Mouse (Mus musculus) G1E (cell line): ENCODE measurements around the gene Paf1. TPM values are rescaled to one million over a fixed set of nuclear protein-coding genes. Genes with fewer than 3 reads are reported as not detected.
A peak's percentile ranks its signal among the peaks of the same experiment; 100 is the strongest.

Source experiments
- ATAC-seq: 2 replicates; pipeline ENCODE4 v1.8.0; 2016; ENCODE audit warnings: mild to moderate bottlenecking; ENCODE audit not compliant: insufficient number of reproducible peaks, poor library complexity, low FRiP score, severe bottlenecking; ENCODE audit errors: extremely low read depth
- DNase-seq: peaks from one replicate; pipeline ENCODE4 v3.0.0; 2012; ENCODE audit warnings: low spot score
- H3K27me3 ChIP-seq: 2 replicates; pipeline ENCODE4 v1.6.1; 2012; ENCODE audit warnings: mild to moderate bottlenecking, low read length, inconsistent platforms; ENCODE audit not compliant: insufficient read depth
- H3K36me3 ChIP-seq: replicated peaks from 2 replicates; pipeline ENCODE3; 2012; ENCODE audit warnings: mild to moderate bottlenecking, inconsistent platforms
- H3K4me1 ChIP-seq: 2 replicates; pipeline ENCODE4 v1.6.1; 2012; ENCODE audit warnings: low read depth, low read length, inconsistent platforms, mixed read lengths; ENCODE audit not compliant: insufficient read depth
- H3K4me3 ChIP-seq: 2 replicates; pipeline ENCODE4 v1.5.1; 2012; ENCODE audit warnings: low read depth, mild to moderate bottlenecking, inconsistent platforms, low read length, moderate library complexity, mixed read lengths
- H3K9me3 ChIP-seq: replicated peaks from 2 replicates; pipeline ENCODE4 v1.6.1; 2012; ENCODE audit warnings: inconsistent platforms
- CTCF ChIP-seq: IDR thresholded peaks from 2 replicates; pipeline ENCODE4 v1.5.1; 2012; ENCODE audit warnings: low read depth, low read length, inconsistent platforms, mixed read lengths
- GATA1 ChIP-seq: IDR thresholded peaks from 2 replicates; pipeline ENCODE4 v1.6.1; 2012; ENCODE audit warnings: borderline replicate concordance, low read length, inconsistent platforms, mixed read lengths
- GATA2 ChIP-seq: IDR thresholded peaks from 2 replicates; pipeline ENCODE4 v1.6.1; 2012; ENCODE audit warnings: low read depth, low read length, inconsistent platforms, borderline replicate concordance
- POLR2AphosphoS5 ChIP-seq: IDR thresholded peaks from 2 replicates; pipeline ENCODE4 v1.6.1; 2012; ENCODE audit warnings: low read depth, low read length, inconsistent platforms; ENCODE audit not compliant: insufficient replicate concordance
- TAL1 ChIP-seq: conservative IDR thresholded peaks from 2 replicates; pipeline ENCODE4 v1.6.1; 2012; ENCODE audit warnings: low read depth, low read length, inconsistent platforms, mixed read lengths
- polyA plus RNA-seq: library from polyadenylated mRNA; stranded (reverse); fragments of >175 nt; gene quantifications from 2 replicates; pipeline ENCODE4 v1.2.3, GENCODE M21; 2012
- total RNA-seq, 2 experiments: library from RNA; stranded (forward) in 1 of 2; stranded (reverse) in 1 of 2; fragments of 200-1000 nt in 1 of 2; fragments of >200 nt in 1 of 2; fragmentation: Nextera tagmentation in 1 of 2; gene quantifications; 2 replicates each; pipeline ENCODE4 v1.2.3; 2014 to 2017

The Paf1 gene
- total and polyA plus RNA-seq, 3 experiments = 68.5 to 170 (median 96.2) TPM

DNA sequence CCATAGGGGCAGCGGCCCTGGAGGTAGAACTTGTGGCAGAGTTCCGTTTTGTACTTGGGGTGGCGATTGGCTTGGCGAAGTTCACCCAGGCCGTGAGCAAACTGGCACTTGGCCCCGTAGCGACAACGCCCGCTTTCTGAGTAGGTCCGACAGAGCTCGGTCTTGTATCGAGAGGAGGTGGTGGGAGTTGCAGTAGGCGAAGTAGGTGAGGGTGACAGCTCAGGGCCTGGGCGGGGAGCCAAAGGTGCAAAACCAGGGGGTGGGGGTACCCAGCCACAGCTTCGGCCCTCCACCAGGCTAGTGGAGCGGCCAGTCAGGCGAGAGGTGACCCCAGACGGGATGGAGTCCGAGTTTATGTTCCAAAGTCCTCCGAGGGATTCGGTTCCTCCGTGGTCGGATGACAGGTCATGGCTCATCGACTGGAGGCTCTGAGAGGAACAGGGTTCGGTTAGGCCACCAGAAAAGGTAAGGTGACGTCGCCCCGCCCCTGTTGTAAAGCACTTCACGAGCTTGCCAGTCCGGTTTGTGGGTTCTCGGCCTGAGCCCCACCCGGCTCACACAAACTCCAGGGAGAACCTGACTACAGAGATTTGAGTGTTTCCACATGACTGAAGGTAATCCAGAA, 14.6 kb upstream of the Paf1 start:
- no peak for DNase-seq
- peaks cover 20% of the 10 kb centered on the region for H3K36me3 ChIP-seq
- TF ChIP-seq GATA2 (no peak), CTCF (no peak), TAL1 (no peak)
- ATAC-seq = no peak
- peak overlapping the region; percentile 83 for H3K4me3 ChIP-seq
- H3K27me3 ChIP-seq = no peaks in the 10 kb centered on the region
- H3K4me1 ChIP-seq = peaks cover 90% of the 10 kb centered on the region
- no peaks in the 10 kb centered on the region for H3K9me3 ChIP-seq

DNA sequence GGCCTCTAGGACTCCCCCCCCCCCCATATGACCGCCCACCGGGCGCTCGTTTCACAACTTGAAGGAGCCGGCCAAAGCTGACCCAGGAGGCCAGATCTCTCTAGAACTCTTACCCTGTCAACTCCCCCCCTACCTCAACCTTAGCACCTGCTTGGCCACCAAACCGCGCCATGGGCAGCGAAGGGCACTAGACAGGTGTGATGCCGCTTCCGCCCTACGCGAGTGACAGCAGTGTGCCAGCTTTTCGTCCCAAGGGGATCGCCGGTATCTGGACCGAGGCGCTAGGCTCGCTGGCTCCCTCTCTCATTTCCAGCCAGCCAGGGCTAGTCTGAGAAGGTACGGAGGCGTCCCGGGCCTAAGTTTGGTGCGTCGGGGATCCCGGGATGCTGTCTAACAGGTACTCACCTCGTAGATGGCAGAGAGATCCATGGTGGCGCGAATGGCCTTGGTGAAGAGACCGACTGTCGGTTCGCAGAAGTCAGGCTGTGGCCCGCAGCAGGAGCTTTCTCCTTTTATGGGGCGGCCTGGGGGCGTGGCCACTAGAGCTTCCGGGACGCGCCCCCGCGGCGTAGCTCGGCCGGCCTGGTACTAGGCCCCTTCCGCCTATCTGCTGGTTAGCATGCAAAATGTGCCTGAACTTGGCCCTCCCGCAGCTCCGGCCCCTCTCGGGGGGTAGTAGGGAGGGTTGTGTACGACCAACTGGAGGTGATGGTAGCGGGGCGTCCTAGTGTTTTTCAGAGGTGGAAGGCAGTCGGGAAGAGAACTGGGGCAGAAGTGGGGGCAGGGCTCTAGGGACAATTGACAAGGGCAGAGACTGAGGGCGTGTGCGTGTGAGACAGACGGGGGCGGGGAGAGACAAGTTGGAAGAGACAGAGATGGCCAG, 13.7 kb upstream of the Paf1 start:
- peaks cover 20% of the 10 kb centered on the region for H3K36me3 ChIP-seq
- DNase-seq (peak; percentile 86), ATAC-seq (peak; percentile 6; the same call in 1 of the 2 replicates)
- TF ChIP-seq POLR2AphosphoS5 (peak; percentile 93), TAL1 (no peak), GATA1 (no peak), CTCF (no peak), GATA2 (no peak)
- H3K9me3 ChIP-seq = no peaks in the 10 kb centered on the region
- peak overlapping the region; percentile 83 for H3K4me3 ChIP-seq
- H3K27me3 ChIP-seq = no peaks in the 10 kb centered on the region
- peaks cover 93% of the 10 kb centered on the region for H3K4me1 ChIP-seq

DNA sequence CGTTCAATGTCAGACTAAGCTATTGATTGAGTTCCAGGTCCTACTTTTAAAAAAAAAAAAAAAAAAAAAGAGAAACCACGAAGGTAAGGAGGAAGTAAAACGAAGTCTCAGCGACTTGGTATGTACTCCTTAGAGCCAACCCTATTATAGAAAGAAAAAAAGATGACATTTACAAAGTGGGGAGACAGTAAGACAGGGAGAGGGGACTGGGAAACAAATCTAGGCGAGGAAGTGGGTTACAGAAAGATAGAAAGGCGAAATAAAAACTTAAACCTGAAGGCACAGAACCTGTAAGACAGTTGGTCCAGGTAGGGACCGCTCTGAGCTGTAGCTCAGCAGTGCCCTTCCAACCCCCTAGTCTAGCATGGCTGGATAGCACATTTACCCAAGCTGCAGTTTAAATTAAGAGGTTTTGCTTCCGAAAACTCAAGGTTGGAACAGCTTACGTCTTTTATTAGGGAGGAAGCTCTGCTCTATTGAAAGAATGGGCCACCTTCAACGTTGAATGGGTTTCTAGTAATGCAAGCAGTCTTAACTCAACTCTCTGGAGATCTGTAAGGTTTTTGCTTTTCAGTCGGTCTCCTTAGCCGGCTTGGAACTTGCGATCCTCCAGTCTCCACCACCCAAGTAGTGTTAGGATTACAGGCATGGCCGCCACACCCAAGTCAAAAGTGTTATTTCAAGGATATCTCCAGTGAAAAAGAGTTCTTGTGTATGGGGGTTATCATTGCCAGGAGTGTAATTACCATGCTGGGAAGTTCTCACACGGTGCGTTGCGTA, 12.3 kb upstream of the Paf1 start, which contains the start of gene Zfp36:
TSS of gene Zfp36 (minus strand) at position 17 of the 780 bp plus-strand sequence.
- no peaks in the 10 kb centered on the region for H3K9me3 ChIP-seq
- H3K4me1 ChIP-seq = peaks cover 90% of the 10 kb centered on the region
- ATAC-seq = no peak
- H3K4me3 ChIP-seq = peak within 1 kb of the TSS; percentile 83
- no peak for DNase-seq
- peaks cover 33% of the 10 kb centered on the region for H3K36me3 ChIP-seq
- H3K27me3 ChIP-seq = no peaks in the 10 kb centered on the region
- TF ChIP-seq GATA1 (no peak), GATA2 (no peak), TAL1 (no peak), POLR2AphosphoS5 (no peak), CTCF (no peak)

DNA sequence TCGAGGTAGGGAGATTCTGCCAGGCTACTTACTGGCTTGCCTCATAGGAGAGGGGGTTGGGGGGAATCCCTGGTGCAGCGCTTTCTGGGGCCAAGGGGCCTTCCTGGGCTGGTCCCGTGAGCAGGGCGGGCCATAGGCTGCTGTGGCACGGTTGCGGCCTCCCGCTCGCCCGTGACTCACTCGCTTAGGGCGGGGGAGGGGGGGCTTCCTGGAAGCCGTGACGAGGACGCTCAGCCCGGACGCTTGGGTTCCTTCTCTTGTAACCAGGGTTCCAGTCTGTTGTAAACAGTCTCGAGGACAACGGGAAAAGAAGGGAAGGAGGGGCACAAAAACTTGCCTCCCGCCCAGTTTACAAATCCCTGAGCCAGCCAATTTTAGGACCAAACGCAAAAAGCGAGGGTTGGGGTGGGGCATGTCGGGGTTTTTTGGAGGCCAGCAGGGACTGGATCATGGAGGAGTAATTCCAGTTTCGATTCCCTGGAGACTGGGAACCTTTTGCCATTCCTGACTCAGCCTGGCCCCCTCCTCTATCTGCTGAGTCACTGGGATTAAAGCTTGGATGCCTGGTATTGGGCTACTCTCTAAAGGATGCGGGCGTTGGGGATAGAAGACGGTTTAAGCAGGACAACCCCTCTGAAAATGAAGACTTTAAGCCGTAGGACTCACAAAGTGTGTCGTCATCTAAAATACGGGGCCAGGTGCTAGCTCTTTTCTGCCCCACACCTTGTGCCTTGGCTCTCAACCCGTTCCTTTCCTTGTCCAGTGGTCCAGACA, 11.5 kb upstream of the Paf1 start:
- no peaks in the 10 kb centered on the region for H3K27me3 ChIP-seq
- peaks cover 91% of the 10 kb centered on the region for H3K4me1 ChIP-seq
- H3K36me3 ChIP-seq = peaks cover 41% of the 10 kb centered on the region
- H3K4me3 ChIP-seq = peak overlapping the region; percentile 71
- peak; percentile 41 for ATAC-seq
- H3K9me3 ChIP-seq = no peaks in the 10 kb centered on the region
- TF ChIP-seq GATA1 (no peak), POLR2AphosphoS5 (no peak), CTCF (no peak), TAL1 (no peak)
- peak; percentile 85 for DNase-seq

DNA sequence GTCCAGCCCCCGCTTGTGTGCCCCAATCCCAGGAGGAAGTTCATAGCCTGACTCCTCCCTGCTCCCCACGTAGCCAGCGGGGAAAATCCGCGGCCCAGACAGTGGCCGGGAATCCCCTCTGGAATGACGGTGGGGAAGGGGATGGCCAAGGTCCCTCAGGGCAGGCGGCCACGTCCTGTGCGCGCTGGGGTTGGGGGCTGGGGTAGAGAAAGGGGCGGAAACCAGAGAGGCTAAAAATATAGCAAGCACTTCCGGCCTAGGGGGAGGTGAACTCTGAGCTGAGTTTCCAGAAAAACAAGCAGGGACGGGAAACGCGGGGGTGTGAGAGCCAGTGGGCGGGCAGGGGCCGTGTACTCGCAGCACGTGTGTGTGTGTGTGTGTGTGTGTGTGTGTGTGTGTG, 10.8 kb upstream of the Paf1 start:
- TF ChIP-seq GATA1 (no peak), GATA2 (no peak), TAL1 (no peak), CTCF (no peak), POLR2AphosphoS5 (no peak)
- Histone ChIP-seq H3K9me3 (no peaks in the 10 kb centered on the region), H3K4me3 (peak overlapping the region; percentile 71), H3K4me1 (peaks cover 91% of the 10 kb centered on the region), H3K27me3 (no peaks in the 10 kb centered on the region), H3K36me3 (peaks cover 43% of the 10 kb centered on the region)
- peak; percentile 12; the same call in 1 of the 2 replicates for ATAC-seq
- peak; percentile 70 for DNase-seq
